Mouse (Mus musculus) liver, embryonic 14.5 days (tissue): ENCODE results near the gene Cd3g.

Experiments used
- CTCF ChIP-seq: IDR thresholded peaks from 2 replicates; pipeline ENCODE4 v1.5.1; 2016; ENCODE audit warnings: antibody characterized with exemption, low read depth, control low read depth
- EP300 ChIP-seq: IDR thresholded peaks from 2 replicates; pipeline ENCODE4 v1.6.1; 2016; ENCODE audit warnings: antibody characterized with exemption, low read depth

GRCm38 (mm10) chr9:44979806-44980205, 425 bp downstream of the Cd3g start:
- TF ChIP-seq CTCF (no peak), EP300 (no peak)
